Mouse (Mus musculus) limb, embryonic 13.5 days (tissue): ENCODE measurements around the gene Mpdz. TPM values are rescaled to one million over a fixed set of nuclear protein-coding genes. Genes with fewer than 3 reads are reported as not detected.

Experiments
- ATAC-seq: fragments of 200-750 bp; cut with Nextera tagmentation; 2 replicates; pipeline ENCODE4 v1.8.0; 2017; ENCODE audit warnings: low read depth, moderate number of reproducible peaks, moderate TSS enrichment; ENCODE audit not compliant: low FRiP score
- H3K27ac ChIP-seq: fragments of 300-500 bp; sonication (generic); 2 replicates; pipeline ENCODE4 v1.5.1; 2015; ENCODE audit warnings: inconsistent platforms, mild to moderate bottlenecking, moderate library complexity
- H3K27me3 ChIP-seq: fragments of 300-500 bp; sonication (generic); 2 replicates; pipeline ENCODE4 v1.6.1; 2015; ENCODE audit warnings: mild to moderate bottlenecking, inconsistent platforms
- H3K36me3 ChIP-seq: fragments of 300-500 bp; sonication (generic); 2 replicates; pipeline ENCODE4 v1.6.1; 2015; ENCODE audit warnings: inconsistent platforms, mild to moderate bottlenecking, moderate library complexity
- H3K4me1 ChIP-seq: fragments of 300-500 bp; sonication (generic); 2 replicates; pipeline ENCODE4 v1.6.1; 2015; ENCODE audit warnings: inconsistent platforms
- H3K4me2 ChIP-seq: fragments of 300-500 bp; sonication (generic); replicated peaks from 2 replicates; pipeline ENCODE4 v1.6.1; 2015; ENCODE audit warnings: inconsistent platforms, mild to moderate bottlenecking, moderate library complexity
- H3K4me3 ChIP-seq: fragments of 300-500 bp; sonication (generic); 2 replicates; pipeline ENCODE4 v1.5.1; 2015; ENCODE audit warnings: moderate library complexity, mild to moderate bottlenecking, inconsistent platforms
- H3K9ac ChIP-seq: fragments of 300-500 bp; sonication (generic); 2 replicates; pipeline ENCODE4 v1.6.1; 2015; ENCODE audit warnings: mild to moderate bottlenecking, inconsistent platforms
- H3K9me3 ChIP-seq: fragments of 300-500 bp; sonication (generic); 2 replicates; pipeline ENCODE4 v1.6.1; 2016; ENCODE audit warnings: inconsistent platforms
- WGBS: fragments of 180-500 bp; shearing (Covaris S2); methylation state at CpG from one replicate; pipeline ENCODE4 v1.1.7; 2015; 5-methylcytosine and 5-hydroxymethylcytosine counted together
- polyA plus RNA-seq: library from polyadenylated mRNA; unstranded; fragments of >200 nt; fragmentation: Nextera tagmentation; extraction: Ambion mirVana; gene quantifications from 2 replicates; pipeline ENCODE4 v1.2.1, GENCODE M21; 2015

The Mpdz gene
- polyA plus RNA-seq, result 42.1 and 45.5 TPM in 2 replicates

DNA sequence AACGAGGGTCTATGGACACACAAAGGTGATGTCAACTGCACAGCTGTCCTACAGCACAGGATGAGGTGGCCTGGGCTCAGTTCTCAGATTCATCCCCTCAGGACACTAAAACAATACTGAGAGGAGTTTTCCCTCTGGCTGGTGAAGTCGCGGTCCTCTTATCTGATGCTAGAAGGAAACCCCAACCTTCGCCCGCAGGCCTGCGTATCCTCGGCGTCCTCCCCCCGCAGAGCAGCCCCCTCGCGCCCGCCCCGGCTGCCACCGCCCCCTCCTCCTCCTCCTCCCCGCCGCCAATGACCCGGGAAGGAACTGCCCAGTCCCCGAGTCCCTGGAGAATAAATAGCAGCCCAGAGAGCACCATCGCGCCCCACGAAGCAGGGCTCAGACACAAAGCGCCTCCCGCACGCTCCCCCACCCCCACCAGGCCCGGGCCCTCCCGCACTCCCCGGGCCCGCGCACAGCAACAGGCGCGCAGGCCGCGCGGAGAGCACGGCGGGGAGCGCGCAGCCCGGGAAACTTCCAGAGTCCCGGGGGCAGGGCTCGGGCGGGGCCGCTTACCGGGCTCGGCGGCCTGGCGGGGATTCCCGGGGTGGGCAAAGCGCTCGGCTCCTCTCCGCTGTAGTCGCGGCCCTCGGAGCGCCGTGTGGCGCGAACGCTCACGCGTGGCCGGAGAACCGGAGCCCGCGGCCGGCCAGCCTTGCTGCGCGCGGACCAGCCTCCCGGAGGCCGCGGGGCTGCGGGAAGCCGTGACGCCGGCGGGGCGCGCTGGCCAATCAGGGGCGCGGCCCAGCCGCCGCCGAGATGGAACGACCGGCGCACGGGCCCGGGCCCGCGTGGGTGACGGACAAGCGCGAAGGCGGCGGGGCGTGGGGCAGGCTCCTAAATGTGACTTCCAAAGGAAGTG is at the start of gene Mpdz:
Gene Mpdz, minus strand, starts transcription at position 738 of the 904 bp plus-strand sequence.
- peak; percentile 95 for ATAC-seq
- under 1% methylated on average over 93 of the region's 97 CpGs for WGBS

DNA sequence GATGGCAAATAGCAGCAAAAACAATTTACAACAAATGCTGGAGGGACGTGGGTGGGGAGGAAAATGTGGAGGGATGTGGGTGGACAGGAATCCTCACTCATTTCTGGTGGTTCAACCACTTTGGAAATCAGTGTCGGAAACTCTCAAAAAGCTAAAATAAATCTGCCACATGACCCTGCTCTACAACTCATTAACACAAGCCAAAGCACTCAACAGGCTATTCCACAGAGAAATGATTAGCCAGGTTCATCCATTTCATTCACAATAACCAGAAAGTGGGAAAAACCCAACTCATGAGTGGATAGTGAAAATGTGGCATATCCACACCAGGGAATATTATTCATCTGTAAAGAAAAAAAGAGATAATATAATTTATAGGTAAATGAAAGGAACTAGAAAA is 47.9 kb upstream of the Mpdz start:
- no peak overlapping the region for H3K4me2 ChIP-seq
- no peak overlapping the region for H3K9ac ChIP-seq
- no peak overlapping the region for H3K27ac ChIP-seq
- WGBS, result 72% methylated on average over 2 of the region's 2 CpGs
- no peaks in the 10 kb centered on the region for H3K4me1 ChIP-seq
- no peaks in the 10 kb centered on the region for H3K9me3 ChIP-seq
- no peaks in the 10 kb centered on the region for H3K27me3 ChIP-seq
- ATAC-seq, result no peak
- H3K36me3 ChIP-seq, result no peaks in the 10 kb centered on the region
- H3K4me3 ChIP-seq, result no peak overlapping the region

More for the DNA sequence above, at the start of gene Mpdz:
- peak within 1 kb of the TSS; percentile 81 for H3K4me3 ChIP-seq
- peak within 1 kb of the TSS; percentile 90 for H3K27ac ChIP-seq
- no peaks in the 10 kb centered on the region for H3K36me3 ChIP-seq
- H3K9ac ChIP-seq, result peak within 1 kb of the TSS; percentile 95
- peak within 1 kb of the TSS; percentile 76 for H3K4me2 ChIP-seq
- H3K9me3 ChIP-seq, result no peaks in the 10 kb centered on the region
- no peaks in the 10 kb centered on the region for H3K27me3 ChIP-seq
- peaks cover 21% of the 10 kb centered on the region for H3K4me1 ChIP-seq

DNA sequence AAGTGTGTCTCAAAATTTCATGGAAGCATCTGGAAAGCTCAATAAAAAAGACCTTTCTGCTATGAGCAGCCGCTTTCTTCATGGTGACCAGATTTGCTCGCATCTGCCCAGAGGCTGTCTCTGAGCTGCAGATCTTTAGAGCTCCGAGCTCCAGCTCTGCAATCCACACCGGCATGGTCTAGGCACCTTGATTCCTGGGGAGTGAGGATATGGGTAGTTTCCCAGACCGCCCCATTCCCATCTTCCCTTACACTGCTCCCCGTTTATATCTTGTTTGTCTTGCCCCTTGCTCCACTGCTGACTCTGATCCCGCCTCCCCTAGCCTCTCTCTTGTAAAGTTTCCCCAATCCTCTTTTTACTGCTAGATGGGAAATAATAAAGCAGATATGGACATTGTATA is 42.0 kb upstream of the Mpdz start:
- peaks cover 15% of the 10 kb centered on the region for H3K4me1 ChIP-seq
- H3K4me3 ChIP-seq, result no peak overlapping the region
- 55% methylated on average over 7 of the region's 7 CpGs for WGBS
- no peaks in the 10 kb centered on the region for H3K36me3 ChIP-seq
- H3K27ac ChIP-seq, result peak overlapping the region; percentile 55; the same call in 1 of the 2 replicates
- peak; percentile 73 for ATAC-seq
- no peaks in the 10 kb centered on the region for H3K9me3 ChIP-seq
- H3K9ac ChIP-seq, result no peak overlapping the region
- no peaks in the 10 kb centered on the region for H3K27me3 ChIP-seq
- H3K4me2 ChIP-seq, result peak overlapping the region; percentile 50

- ATAC-seq, result peak; percentile 86; the same call in 1 of the 2 replicates
- H3K9ac ChIP-seq, result no peak overlapping the region
- no peaks in the 10 kb centered on the region for H3K36me3 ChIP-seq
- peak overlapping the region; percentile 50 for H3K4me2 ChIP-seq
- H3K4me1 ChIP-seq, result peaks cover 15% of the 10 kb centered on the region
- peak overlapping the region; percentile 39; the same call in 1 of the 2 replicates for H3K27ac ChIP-seq
- WGBS, result 57% methylated on average over 18 of the region's 18 CpGs
- no peaks in the 10 kb centered on the region for H3K27me3 ChIP-seq
- no peaks in the 10 kb centered on the region for H3K9me3 ChIP-seq
- no peak overlapping the region for H3K4me3 ChIP-seq
Measured at GRCm38 (mm10) chr4:81483887-81484602, 41.4 kb upstream of the Mpdz start.

DNA sequence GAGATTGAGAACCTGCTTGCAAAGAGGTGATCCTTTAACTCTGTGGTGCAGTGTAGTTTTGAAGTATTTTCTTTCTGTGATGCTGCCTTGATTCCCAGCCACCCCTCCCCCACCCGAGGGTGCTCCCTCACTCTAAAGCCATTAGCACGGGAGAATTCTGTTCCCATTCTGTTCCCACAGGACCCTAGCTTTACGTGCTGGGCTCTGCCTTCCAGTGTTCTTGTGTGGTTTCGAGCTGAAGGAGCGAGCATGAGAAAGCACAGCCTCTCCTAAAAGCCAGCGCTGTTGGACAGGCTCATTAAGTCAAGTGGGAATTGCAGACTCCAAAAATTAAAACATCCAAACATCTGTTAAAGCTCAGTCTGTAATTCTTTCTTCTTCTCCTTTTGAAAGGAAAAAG is 40.5 kb upstream of the Mpdz start:
- 12% methylated on average over 6 of the region's 6 CpGs for WGBS
- H3K9ac ChIP-seq, result peak overlapping the region; percentile 26; the same call in 1 of the 2 replicates
- no peaks in the 10 kb centered on the region for H3K9me3 ChIP-seq
- peak overlapping the region; percentile 40 for H3K4me2 ChIP-seq
- no peaks in the 10 kb centered on the region for H3K27me3 ChIP-seq
- H3K4me3 ChIP-seq, result no peak overlapping the region
- H3K36me3 ChIP-seq, result no peaks in the 10 kb centered on the region
- no peak for ATAC-seq
- peaks cover 15% of the 10 kb centered on the region for H3K4me1 ChIP-seq
- H3K27ac ChIP-seq, result no peak overlapping the region

DNA sequence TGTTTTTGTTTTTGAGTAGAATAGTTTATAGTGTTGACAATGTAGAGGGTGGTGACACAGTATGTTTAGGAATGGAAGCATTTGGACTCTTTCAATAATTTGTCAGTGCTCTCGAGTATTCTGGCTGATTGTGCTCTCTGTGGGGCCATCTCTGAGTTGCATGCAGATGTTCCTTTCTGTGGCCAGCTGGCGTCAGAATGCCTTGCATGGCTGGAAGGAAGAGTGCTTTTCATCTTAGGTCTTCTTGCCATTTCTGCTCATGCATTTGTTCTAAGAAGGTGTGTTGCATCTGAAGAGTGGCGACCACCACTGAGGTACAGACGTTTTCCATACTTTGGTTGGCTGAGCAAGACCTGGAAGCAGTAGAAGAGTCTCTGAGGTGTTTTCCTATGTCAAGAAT is 24.2 kb upstream of the Mpdz start:
- H3K9me3 ChIP-seq, result no peaks in the 10 kb centered on the region
- no peaks in the 10 kb centered on the region for H3K27me3 ChIP-seq
- 88% methylated on average over 4 of the region's 4 CpGs for WGBS
- no peak overlapping the region for H3K4me2 ChIP-seq
- no peak for ATAC-seq
- H3K36me3 ChIP-seq, result no peaks in the 10 kb centered on the region
- no peak overlapping the region for H3K9ac ChIP-seq
- H3K27ac ChIP-seq, result no peak overlapping the region
- H3K4me3 ChIP-seq, result no peak overlapping the region
- H3K4me1 ChIP-seq, result peaks cover 3% of the 10 kb centered on the region; the same call in 1 of the 2 replicates

DNA sequence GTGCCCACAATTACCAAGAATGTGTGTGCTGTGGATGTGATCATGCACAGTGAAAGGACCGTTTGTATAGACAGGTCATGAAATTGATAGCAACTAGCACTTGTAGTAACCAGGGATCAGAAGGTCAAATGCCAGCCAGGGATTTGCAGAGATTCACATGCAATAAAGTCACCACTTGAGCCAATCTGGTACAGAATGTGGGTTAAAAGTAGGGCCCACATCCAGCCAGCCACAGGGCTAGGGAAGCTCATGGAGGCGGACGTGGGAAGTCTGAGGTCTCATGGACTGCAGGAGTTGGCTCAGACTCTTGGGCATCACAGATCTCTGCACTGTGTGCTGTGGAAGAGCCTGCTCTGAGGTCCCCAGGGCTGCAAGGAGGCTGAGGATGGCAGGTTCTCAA is 22.6 kb upstream of the Mpdz start:
- H3K4me3 ChIP-seq, result no peak overlapping the region
- no peaks in the 10 kb centered on the region for H3K27me3 ChIP-seq
- no peak overlapping the region for H3K27ac ChIP-seq
- no peaks in the 10 kb centered on the region for H3K9me3 ChIP-seq
- no peaks in the 10 kb centered on the region for H3K36me3 ChIP-seq
- H3K4me1 ChIP-seq, result peaks cover 3% of the 10 kb centered on the region; the same call in 1 of the 2 replicates
- no peak for ATAC-seq
- H3K4me2 ChIP-seq, result no peak overlapping the region
- WGBS, result 81% methylated on average over 3 of the region's 3 CpGs
- no peak overlapping the region for H3K9ac ChIP-seq

DNA sequence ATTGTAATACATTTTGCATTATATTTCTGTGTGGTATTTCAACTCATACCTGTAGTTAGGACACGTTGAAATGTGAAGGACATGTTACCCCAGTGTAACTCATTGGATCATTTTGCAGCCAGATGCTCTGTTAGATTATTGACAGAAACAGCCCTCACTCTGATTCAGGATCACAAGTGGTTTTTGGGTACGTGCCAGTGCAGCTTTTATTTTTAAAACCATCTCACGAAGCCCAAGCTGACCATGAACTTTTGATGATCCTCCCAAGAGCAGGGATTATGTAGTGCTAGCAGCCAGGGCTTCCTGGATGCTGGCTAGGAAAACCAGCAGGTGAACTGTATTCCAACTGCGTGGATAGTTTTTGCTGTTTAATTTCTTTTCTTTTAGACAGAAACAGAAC is 19.6 kb upstream of the Mpdz start:
- no peak overlapping the region for H3K27ac ChIP-seq
- no peak overlapping the region for H3K4me2 ChIP-seq
- H3K9ac ChIP-seq, result no peak overlapping the region
- H3K36me3 ChIP-seq, result no peaks in the 10 kb centered on the region
- no peaks in the 10 kb centered on the region for H3K27me3 ChIP-seq
- no peak overlapping the region for H3K4me3 ChIP-seq
- H3K4me1 ChIP-seq, result peaks cover 3% of the 10 kb centered on the region; the same call in 1 of the 2 replicates
- H3K9me3 ChIP-seq, result no peaks in the 10 kb centered on the region
- WGBS, result 57% methylated on average over 4 of the region's 4 CpGs
- no peak for ATAC-seq

- Histone ChIP-seq H3K4me2 (no peak overlapping the region), H3K4me3 (no peak overlapping the region), H3K9me3 (no peaks in the 10 kb centered on the region), H3K36me3 (no peaks in the 10 kb centered on the region), H3K27me3 (no peaks in the 10 kb centered on the region), H3K9ac (no peak overlapping the region), H3K27ac (no peak overlapping the region), H3K4me1 (peaks cover 3% of the 10 kb centered on the region; the same call in 1 of the 2 replicates)
- no peak for ATAC-seq
- 62% methylated on average over 1 of the region's 1 CpGs for WGBS
Measured at GRCm38 (mm10) chr4:81458921-81459320, 16.3 kb upstream of the Mpdz start.

- H3K36me3 ChIP-seq, result no peaks in the 10 kb centered on the region
- no peak overlapping the region for H3K4me3 ChIP-seq
- 81% methylated on average over 3 of the region's 3 CpGs for WGBS
- no peaks in the 10 kb centered on the region for H3K9me3 ChIP-seq
- H3K27me3 ChIP-seq, result no peaks in the 10 kb centered on the region
- H3K4me1 ChIP-seq, result peaks cover 6% of the 10 kb centered on the region; the same call in 1 of the 2 replicates
- no peak overlapping the region for H3K9ac ChIP-seq
- no peak overlapping the region for H3K27ac ChIP-seq
- no peak overlapping the region for H3K4me2 ChIP-seq
- no peak for ATAC-seq
Measured at GRCm38 (mm10) chr4:81453806-81454205, 11.2 kb upstream of the Mpdz start.

DNA sequence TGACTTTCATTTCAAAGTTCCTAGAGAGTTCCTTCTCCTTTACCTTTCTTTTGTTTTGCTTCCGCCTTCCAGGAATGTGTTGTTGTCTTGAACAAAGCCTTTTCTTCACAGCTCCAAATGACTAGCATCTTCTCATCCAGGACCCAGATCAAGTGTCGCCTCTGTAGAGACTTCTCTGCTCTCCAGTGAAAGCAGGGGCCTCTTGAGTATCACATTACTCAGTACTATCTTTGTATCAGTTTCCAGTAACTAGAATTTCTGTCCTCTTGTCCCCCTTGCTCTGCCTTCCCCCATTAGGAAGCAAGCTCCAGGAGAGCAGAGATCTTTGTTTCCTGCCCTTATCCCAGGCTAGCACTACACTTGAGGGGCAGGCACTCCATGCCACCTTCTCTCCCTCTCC is 9.6 kb upstream of the Mpdz start:
- Histone ChIP-seq H3K27me3 (no peaks in the 10 kb centered on the region), H3K4me3 (no peak overlapping the region), H3K9me3 (no peaks in the 10 kb centered on the region), H3K36me3 (no peaks in the 10 kb centered on the region), H3K27ac (no peak overlapping the region), H3K4me1 (peaks cover 6% of the 10 kb centered on the region; the same call in 1 of the 2 replicates), H3K9ac (no peak overlapping the region), H3K4me2 (no peak overlapping the region)
- no peak for ATAC-seq
- 51% methylated on average over 2 of the region's 2 CpGs for WGBS

DNA sequence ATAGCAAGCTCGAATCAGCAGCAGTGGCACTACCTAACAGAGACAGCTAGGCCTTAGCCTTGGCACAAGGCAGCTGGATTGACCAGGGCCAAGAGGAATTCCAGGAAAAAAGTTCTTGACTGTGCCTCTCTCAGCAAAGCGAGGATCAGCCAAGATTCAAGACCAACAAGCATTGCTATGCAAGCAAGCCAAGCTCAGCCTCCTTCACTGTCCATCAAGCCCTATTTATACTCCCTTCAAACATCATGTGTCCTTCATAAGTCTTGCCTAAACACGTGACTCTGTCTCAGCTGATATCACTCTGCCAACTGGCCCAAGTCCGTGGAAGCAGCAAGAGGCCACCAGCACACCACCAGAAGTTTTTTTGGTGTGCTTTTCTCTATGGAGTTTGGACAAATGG is 6.8 kb upstream of the Mpdz start:
- Histone ChIP-seq H3K9me3 (no peaks in the 10 kb centered on the region), H3K9ac (no peak overlapping the region), H3K4me1 (peaks cover 6% of the 10 kb centered on the region; the same call in 1 of the 2 replicates), H3K27ac (no peak overlapping the region), H3K36me3 (no peaks in the 10 kb centered on the region), H3K4me3 (no peak overlapping the region), H3K27me3 (no peaks in the 10 kb centered on the region), H3K4me2 (no peak overlapping the region)
- 86% methylated on average over 4 of the region's 4 CpGs for WGBS
- ATAC-seq, result no peak
